Mouse (Mus musculus) right cerebral cortex, postnatal 25 days (tissue): ENCODE data around the gene Sub1.

Source experiments
- DNase-seq: peaks from one replicate; pipeline ENCODE4 v3.0.0; 2022

The Sub1 gene

GRCm38 (mm10) chr15:11996883-11997282 lies at the start of gene Sub1:
Sub1 (minus strand) TSS chr15:11996983.
- no peak for DNase-seq

- no peak for DNase-seq
Observed at GRCm38 (mm10) chr15:12040407-12040710, 43.6 kb upstream of the Sub1 start.

- DNase-seq = peak; percentile 23
Observed at GRCm38 (mm10) chr15:12039671-12040406, 43.1 kb upstream of the Sub1 start.

DNA sequence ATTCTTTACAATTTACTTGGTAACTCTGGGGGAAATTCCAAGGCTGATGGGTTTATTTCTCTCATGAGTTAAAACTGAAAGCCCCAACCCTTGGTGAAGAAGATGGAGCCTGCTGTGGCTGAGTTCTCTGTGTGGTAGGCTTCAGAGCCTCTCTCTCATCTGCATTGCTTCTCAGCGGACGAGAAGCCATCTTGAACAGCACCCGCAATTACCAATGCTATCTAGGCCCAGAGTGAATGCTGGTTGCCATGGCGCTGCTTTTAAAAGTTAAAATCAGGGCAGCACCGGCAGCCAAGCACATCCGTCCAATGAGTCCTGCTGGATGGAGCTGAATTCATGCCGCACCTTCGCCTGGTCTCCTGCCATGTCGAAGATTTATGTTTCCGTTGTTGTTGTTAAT lies 42.5 kb upstream of the Sub1 start:
- no peak for DNase-seq

- DNase-seq = no peak
Observed at GRCm38 (mm10) chr15:12037866-12038625, 41.3 kb upstream of the Sub1 start.

- no peak for DNase-seq
Observed at GRCm38 (mm10) chr15:12037217-12037616, 40.4 kb upstream of the Sub1 start.

- no peak for DNase-seq
Observed at GRCm38 (mm10) chr15:12036675-12037074, 39.9 kb upstream of the Sub1 start.

DNA sequence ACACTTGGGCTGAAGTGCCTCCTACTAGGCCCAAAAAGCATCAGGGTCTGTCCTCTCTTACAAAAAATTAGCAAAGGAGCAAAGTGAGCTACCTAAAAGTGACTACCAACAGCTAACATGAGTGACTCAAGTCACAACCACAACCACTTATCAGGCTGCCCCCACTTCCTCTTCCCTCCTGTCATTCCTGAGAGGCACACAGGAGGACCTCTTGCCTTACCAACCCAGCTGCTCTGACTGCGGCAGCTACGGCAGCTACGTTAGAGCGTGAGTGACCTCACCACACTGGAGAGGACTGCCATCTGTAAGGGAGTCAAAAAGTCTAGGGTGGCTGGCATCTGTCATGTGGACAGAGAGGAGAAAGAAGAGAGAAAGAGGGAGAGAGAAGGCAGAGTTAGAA lies 37.5 kb upstream of the Sub1 start:
- no peak for DNase-seq

GRCm38 (mm10) chr15:12033155-12033554 lies 36.4 kb upstream of the Sub1 start:
- no peak for DNase-seq

- DNase-seq = no peak
Observed at GRCm38 (mm10) chr15:12032512-12032911, 35.7 kb upstream of the Sub1 start.

DNA sequence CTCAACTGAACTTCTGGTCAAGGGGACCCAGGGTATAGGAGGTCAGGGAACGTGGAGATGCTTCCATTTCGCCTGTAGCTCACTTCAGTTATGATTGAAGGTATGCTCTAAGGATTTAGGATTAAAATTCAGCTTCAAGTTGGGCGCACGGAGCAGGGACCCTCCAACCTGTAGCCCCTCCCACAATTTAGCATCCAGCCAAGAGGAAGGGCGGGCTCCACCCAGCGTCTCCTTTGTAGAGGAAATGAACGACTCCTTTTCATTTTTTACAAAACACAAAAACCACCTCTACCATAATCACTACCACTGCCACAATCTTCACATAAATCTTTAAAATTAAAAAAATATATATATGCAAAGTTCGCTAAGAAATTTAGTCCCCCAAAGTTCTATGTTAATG lies 35.1 kb upstream of the Sub1 start:
- DNase-seq = no peak

DNA sequence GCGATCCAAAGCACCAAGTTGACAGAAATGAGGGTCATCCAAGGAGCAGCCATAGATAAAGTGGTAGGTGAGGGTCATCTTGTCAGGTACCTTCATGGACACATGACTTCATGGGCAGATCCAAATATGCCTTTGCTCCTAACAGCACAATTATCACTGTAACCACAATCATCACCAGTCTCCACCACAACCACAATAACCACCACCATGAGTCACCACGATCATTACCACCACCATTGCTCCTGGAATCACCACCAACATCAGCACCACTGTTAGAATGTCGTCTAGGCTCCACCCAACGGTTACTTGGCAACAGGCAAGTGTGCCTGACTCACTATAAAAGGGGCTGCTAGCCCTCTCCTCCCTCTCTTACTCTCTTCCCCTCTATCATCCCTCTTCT lies 33.4 kb upstream of the Sub1 start:
- no peak for DNase-seq

GRCm38 (mm10) chr15:12027807-12028206 lies 31.0 kb upstream of the Sub1 start:
- DNase-seq = no peak

DNA sequence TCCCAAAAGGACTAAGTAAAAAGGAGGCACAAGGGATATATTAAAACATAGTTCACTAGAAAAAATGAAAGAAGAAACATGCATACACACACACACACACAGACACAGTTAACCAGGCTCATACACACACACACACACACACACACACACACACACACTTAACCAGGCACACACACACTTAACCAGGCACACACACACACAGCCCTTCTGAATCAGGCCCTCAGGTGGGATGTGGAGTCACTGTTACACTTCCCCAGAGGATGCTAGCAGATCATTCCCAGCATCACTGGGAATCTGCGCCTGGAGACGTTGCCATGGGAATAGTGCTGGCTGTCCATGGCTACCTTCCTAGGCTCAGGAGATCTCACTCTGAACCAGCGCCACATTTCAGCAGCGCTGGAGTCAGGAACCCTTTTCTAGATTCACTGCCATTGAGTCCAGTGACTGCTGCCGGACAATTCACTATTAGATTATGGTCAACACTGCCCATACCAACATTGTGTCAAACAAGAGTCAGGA lies 30.2 kb upstream of the Sub1 start:
- DNase-seq = peak; percentile 56

GRCm38 (mm10) chr15:12026026-12026425 lies 29.2 kb upstream of the Sub1 start:
- DNase-seq = no peak

GRCm38 (mm10) chr15:12025341-12025740 lies 28.6 kb upstream of the Sub1 start:
- no peak for DNase-seq

GRCm38 (mm10) chr15:12024791-12025268 lies 28.0 kb upstream of the Sub1 start:
- DNase-seq = peak; percentile 39

GRCm38 (mm10) chr15:12019443-12019842 lies 22.7 kb upstream of the Sub1 start:
- peak; percentile 40 for DNase-seq

- DNase-seq = no peak
Observed at GRCm38 (mm10) chr15:12018428-12018757, 21.6 kb upstream of the Sub1 start.

DNA sequence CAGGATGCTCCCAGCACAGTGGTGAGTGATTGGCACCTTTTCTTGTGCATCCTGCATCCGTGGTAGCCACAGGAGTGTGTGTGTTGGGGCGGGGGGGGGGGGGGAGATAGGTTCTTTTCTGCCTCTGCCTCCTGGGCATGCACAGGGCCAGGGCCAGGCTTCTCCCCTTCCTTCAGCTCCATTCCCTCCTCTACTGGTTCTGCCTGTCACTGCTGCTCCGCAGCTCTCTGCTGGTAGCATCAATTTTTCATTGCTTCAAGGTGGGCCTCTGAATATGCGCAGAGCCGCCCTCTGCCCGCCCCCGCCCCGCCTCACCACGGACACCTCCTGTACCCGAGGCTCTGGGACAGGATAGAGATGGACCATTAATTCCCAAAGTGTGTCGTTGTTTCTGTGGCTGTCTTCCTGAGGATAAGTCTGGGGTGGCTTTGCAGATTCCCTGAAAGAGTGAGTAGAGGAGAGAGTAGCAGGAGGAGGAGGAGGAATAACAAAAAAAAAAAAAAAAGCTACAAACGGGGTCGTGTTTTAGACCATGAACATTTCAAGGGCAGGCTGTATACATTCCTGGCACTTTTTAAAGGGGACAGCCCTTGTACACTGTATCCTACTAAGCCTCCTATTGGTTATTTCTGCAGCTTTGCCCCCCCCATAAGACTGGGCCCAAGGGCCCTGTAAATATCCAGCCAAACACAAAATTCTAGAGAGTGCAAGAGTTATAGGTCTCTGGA lies 21.1 kb upstream of the Sub1 start:
- DNase-seq = no peak

DNA sequence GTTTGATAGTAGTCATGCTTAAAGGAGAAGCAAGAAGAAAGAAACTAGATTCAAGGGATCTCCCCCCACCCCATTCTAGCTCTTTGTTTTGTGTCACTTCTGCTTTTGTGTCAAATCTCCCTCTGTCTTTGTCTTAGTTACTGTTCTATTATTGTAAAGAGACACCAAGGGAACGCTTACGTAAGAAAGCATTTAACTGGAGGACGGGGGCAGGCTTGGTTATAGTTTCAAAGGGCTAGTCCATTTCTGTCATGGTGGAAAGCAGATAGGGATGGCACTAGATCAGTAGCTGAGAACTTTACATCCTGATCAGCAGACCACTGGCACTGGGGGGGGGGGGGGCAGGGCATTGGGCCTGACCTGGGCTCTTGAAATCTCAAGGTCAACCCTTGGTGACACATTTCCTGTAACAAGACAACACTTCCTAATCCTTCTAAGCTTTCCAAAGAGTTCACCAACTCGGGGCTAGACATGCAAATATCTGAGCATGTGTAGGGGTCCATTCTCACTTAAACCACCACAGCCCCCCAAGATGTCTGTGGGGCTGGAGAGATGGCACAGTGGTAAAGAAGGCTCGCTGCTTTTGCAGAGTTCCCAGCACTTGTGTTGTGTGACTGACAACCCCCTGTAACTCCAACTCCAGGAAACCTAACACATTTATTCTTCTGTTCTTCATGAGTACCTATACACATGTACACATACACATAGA lies 17.6 kb upstream of the Sub1 start:
- DNase-seq = no peak

DNA sequence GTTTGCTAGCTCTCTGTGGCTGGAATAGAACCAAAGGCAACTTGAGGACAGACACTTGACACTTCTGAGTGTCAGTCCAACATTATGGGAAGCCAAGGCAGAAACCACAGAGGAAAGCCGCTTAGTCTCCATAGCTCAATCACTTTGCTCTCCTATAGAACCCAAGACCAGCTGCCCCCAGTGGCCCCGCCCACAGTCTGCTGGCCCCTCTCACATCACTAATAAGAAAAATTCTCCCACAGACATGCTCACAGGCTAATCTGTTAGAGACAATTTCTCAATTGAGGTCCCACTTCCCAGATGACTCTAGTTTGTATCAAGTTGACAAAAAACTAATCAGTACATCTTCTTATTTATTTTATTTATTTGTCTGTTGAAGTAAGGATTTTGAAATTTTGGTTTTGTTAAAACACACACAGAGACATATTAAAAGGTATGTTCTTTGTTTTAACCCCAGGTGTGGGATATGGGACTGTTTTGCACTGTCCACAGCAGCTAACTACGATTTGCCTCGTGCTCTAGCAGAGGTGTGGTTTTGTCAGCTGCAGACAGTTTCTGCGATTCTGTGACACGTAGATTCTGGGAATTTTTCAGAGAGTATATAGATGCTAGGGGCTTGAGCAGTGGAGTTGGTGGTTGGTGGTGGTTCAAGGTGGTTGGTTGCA lies 16.9 kb upstream of the Sub1 start:
- no peak for DNase-seq
